Mouse (Mus musculus) stomach, postnatal 0 days (tissue): ENCODE measurements around the gene Cnot10.

Experiments used
- CTCF ChIP-seq: IDR thresholded peaks from 2 replicates; pipeline ENCODE4 v1.5.1; 2016; ENCODE audit warnings: antibody characterized with exemption, low read depth, mild to moderate bottlenecking, moderate library complexity
- EP300 ChIP-seq: optimal IDR thresholded peaks from 2 replicates; pipeline ENCODE3; 2016; ENCODE audit warnings: antibody characterized with exemption

GRCm38 (mm10) chr9:114563761-114564606, 76.0 kb downstream of the Cnot10 start, which contains the start of gene Trim71:
- no peak for TF ChIP-seq CTCF
- no peak for TF ChIP-seq EP300
